ENCODE assay signal across 23 mouse cellular contexts in genomic region chr15:61417506-61417905, GRCm38 (mm10).
DNase-seq lines count a peak whose midpoint lies in the region; ATAC-seq and TF ChIP-seq lines count a peak whose summit lies in the region.
"Had no signal": no experiment of that assay in that cellular context is flagged by ENCODE, and none has a peak within 500 bp of the region (broad histone marks: within the 10 kb centered on the region; RNA-seq: fewer than 3 reads in every experiment).

No protein-coding gene starts in this region.

- H3K9ac ChIP-seq in midbrain, postnatal 0 days (replicated peaks; ENCODE audit: low read length, poor library complexity, severe bottlenecking), result no peak overlapping the region
- H3K9ac ChIP-seq: forebrain, embryonic 13.5 days; hindbrain, embryonic 13.5 days; intestine, embryonic 15.5 days had no signal

- H3K36me3 ChIP-seq in heart, embryonic 10.5 days, result no peaks in the 10 kb centered on the region
- H3K36me3 ChIP-seq in midbrain, postnatal 0 days (ENCODE audit: insufficient read depth, low read length), result no peaks in the 10 kb centered on the region
- no peaks in the 10 kb centered on the region for H3K36me3 ChIP-seq in midbrain, embryonic 10.5 days
- H3K36me3 ChIP-seq: forebrain, embryonic 10.5 days; hindbrain, embryonic 10.5 days; hindbrain, embryonic 13.5 days; intestine, embryonic 15.5 days had no signal

- 87% methylated on average over 2 of the region's 2 CpGs for WGBS in heart, embryonic 10.5 days
- 93% methylated on average over 2 of the region's 2 CpGs for WGBS in midbrain, postnatal 0 days
- 82% methylated on average over 2 of the region's 2 CpGs for WGBS in midbrain, embryonic 10.5 days

- no peaks in the 10 kb centered on the region for H3K9me3 ChIP-seq in heart, embryonic 10.5 days
- H3K9me3 ChIP-seq in midbrain, postnatal 0 days (ENCODE audit: low read length), result no peaks in the 10 kb centered on the region
- no peaks in the 10 kb centered on the region for H3K9me3 ChIP-seq in midbrain, embryonic 10.5 days (replicated peaks)
- H3K9me3 ChIP-seq: forebrain, embryonic 10.5 days; forebrain, embryonic 13.5 days; hindbrain, embryonic 10.5 days; hindbrain, embryonic 13.5 days; intestine, embryonic 15.5 days had no signal

- no peaks in the 10 kb centered on the region for H3K4me1 ChIP-seq in heart, embryonic 10.5 days
- H3K4me1 ChIP-seq in midbrain, postnatal 0 days (ENCODE audit: insufficient read depth, low read length), result no peaks in the 10 kb centered on the region
- no peaks in the 10 kb centered on the region for H3K4me1 ChIP-seq in midbrain, embryonic 10.5 days
- H3K4me1 ChIP-seq: forebrain, embryonic 10.5 days; forebrain, embryonic 13.5 days; hindbrain, embryonic 10.5 days; hindbrain, embryonic 13.5 days; intestine, embryonic 15.5 days had no signal

- no peak for ATAC-seq in midbrain, postnatal 0 days (ENCODE audit: low FRiP score)
- ATAC-seq: activated CD4-positive, CD25-positive, alpha-beta regulatory T cell, adult 4 months; CD4-positive, CD25-positive, alpha-beta regulatory T cell, adult 4 months; forebrain, embryonic 13.5 days; forebrain, embryonic 16.5 days; hindbrain, embryonic 16.5 days; intestine, embryonic 15.5 days had no signal

- no peak overlapping the region for H3K27ac ChIP-seq in heart, embryonic 10.5 days
- H3K27ac ChIP-seq in midbrain, postnatal 0 days (ENCODE audit: low read depth, low read length), result no peak overlapping the region
- no peak overlapping the region for H3K27ac ChIP-seq in midbrain, embryonic 10.5 days (replicated peaks)
- H3K27ac ChIP-seq: forebrain, embryonic 10.5 days; forebrain, embryonic 13.5 days; heart, adult 2 months; hindbrain, embryonic 10.5 days; hindbrain, embryonic 13.5 days; intestine, embryonic 15.5 days had no signal

- H3K27me3 ChIP-seq in heart, embryonic 10.5 days (ENCODE audit: insufficient read depth, poor library complexity, severe bottlenecking), result no peaks in the 10 kb centered on the region
- no peaks in the 10 kb centered on the region for H3K27me3 ChIP-seq in midbrain, postnatal 0 days (ENCODE audit: insufficient read depth, low read length)
- H3K27me3 ChIP-seq in midbrain, embryonic 10.5 days (ENCODE audit: low read depth, poor library complexity, severe bottlenecking), result no peaks in the 10 kb centered on the region
- H3K27me3 ChIP-seq: forebrain, embryonic 13.5 days; hindbrain, embryonic 13.5 days; intestine, embryonic 15.5 days had no signal

- TF ChIP-seq CTCF in midbrain, postnatal 0 days (IDR thresholded peaks at IDR 0.05), result no peak

- no peak overlapping the region for H3K4me2 ChIP-seq in midbrain, postnatal 0 days (ENCODE audit: low read depth, low read length, poor library complexity, severe bottlenecking)
- H3K4me2 ChIP-seq: forebrain, embryonic 13.5 days; hindbrain, embryonic 13.5 days; intestine, embryonic 15.5 days had no signal

- no peak overlapping the region for H3K4me3 ChIP-seq in heart, embryonic 10.5 days
- H3K4me3 ChIP-seq in midbrain, postnatal 0 days (ENCODE audit: low read depth, low read length), result no peak overlapping the region
- no peak overlapping the region for H3K4me3 ChIP-seq in midbrain, embryonic 10.5 days
- H3K4me3 ChIP-seq: forebrain, embryonic 10.5 days; forebrain, embryonic 13.5 days; heart, adult 2 months; hindbrain, embryonic 10.5 days; hindbrain, embryonic 13.5 days; intestine, embryonic 15.5 days had no signal

- DNase-seq in cerebellum, postnatal 10 days, result peak; percentile 8 to 10
- DNase-seq in cerebellum, postnatal 36 days, result no peak
- peak; percentile 16 to 22 for DNase-seq in heart, adult 9 months (ENCODE audit: low spot score in 2 of 2)
- DNase-seq in heart, embryonic 10.5 days (ENCODE audit: low spot score), result no peak
- peak; percentile 3 for DNase-seq in midbrain, postnatal 0 days (ENCODE audit: low spot score)
- DNase-seq in midbrain, embryonic 10.5 days (ENCODE audit: low spot score), result no peak
- DNase-seq in gastrocnemius, postnatal 10 days, result no peak
- DNase-seq: adrenal gland, postnatal 10 days; cerebellum, adult 11 months; cerebellum, adult 9-11 months; gastrocnemius, postnatal 14 days; kidney, adult 11 months; kidney, adult 8-10 months had no signal

Comparison
In these comparisons a context has a peak if more than half of its experiments do, and no peak if none do; other contexts are left out.
1. DNase-seq: peak in cerebellum, postnatal 10 days (2 of 2), heart, adult 9 months (2 of 2) and midbrain, postnatal 0 days (single experiment); none in cerebellum, postnatal 36 days (0 of 2), heart, embryonic 10.5 days (single experiment), midbrain, embryonic 10.5 days (single experiment) and gastrocnemius, postnatal 10 days (single experiment).